11 mouse cellular contexts compared by ENCODE assay signal in the genomic region with DNA sequence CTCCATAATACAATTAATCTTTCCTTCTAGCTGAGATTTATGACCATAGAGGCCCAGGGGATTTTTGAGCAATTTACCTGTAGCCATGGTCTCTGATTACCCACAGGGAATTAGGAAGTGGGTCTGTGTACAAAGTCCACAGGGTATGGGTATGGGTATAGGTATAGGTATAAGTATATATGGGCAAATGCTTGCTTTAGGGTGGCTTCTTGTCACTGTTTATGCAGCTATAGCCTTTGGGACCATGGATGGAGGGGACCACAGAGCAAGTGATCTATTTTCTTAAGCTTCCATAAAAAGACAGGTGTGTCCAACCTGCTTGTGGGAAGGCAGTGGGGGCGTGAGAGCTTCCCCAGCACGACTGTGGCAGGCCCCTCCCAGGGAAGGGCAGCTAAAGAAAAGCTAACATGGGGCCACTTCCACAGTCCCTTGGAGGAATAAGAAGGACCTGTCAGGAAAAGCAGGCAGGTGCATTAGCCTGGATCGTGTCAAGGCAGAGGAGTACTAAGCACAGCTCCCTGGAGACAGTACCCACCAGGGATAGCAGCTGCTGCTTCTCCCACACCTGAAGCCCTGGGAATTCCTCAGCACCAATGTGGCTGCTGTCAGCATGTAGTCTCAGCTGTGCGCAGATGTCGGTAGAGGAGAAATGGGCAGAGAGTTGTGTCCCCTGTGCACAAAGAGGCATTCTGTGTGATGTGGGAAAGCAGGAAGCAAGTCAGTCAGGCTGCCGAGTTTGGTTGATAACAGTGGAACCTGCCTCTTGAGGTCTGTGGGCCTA.
A peak's percentile ranks its signal among the peaks of the same experiment; 100 is the strongest.
DNase-seq lines count a peak whose midpoint lies in the region; ATAC-seq lines count a peak whose summit lies in the region.
"Had no signal": no experiment of that assay in that cellular context is flagged by ENCODE, and none has a peak within 500 bp of the region (broad histone marks: within the 10 kb centered on the region; RNA-seq: fewer than 3 reads in every experiment).

No protein-coding gene starts in this region.

- DNase-seq in midbrain, embryonic 10.5 days (ENCODE audit: low spot score) = no peak
- no peak for DNase-seq in limb, embryonic 10.5 days (ENCODE audit: low spot score)
- no peak for DNase-seq in testis, postnatal 14 days (ENCODE audit: low spot score)
- DNase-seq in MN1 (ENCODE audit: low spot score) = no peak
- DNase-seq: adrenal gland, postnatal 14 days; gastrocnemius, postnatal 36 days; heart, postnatal 36 days; right cerebral cortex, postnatal 25 days had no signal

- H3K9me3 ChIP-seq in midbrain, embryonic 10.5 days (replicated peaks) = no peaks in the 10 kb centered on the region
- no peaks in the 10 kb centered on the region for H3K9me3 ChIP-seq in midbrain, embryonic 16.5 days (replicated peaks; ENCODE audit: control insufficient read depth, low read length, poor library complexity, severe bottlenecking)
- H3K9me3 ChIP-seq in hindbrain, embryonic 12.5 days (replicated peaks) = no peaks in the 10 kb centered on the region
- no peaks in the 10 kb centered on the region for H3K9me3 ChIP-seq in limb, embryonic 10.5 days (replicated peaks)
- H3K9me3 ChIP-seq in neural tube, embryonic 14.5 days (ENCODE audit: control insufficient read depth, low read length) = no peaks in the 10 kb centered on the region

- no peak for ATAC-seq in midbrain, embryonic 16.5 days
- ATAC-seq in hindbrain, embryonic 12.5 days (ENCODE audit: low FRiP score) = no peak
- ATAC-seq in neural tube, embryonic 14.5 days (ENCODE audit: low read depth) = no peak

- H3K9ac ChIP-seq in midbrain, embryonic 16.5 days (ENCODE audit: low read depth, low read length) = no peak overlapping the region
- no peak overlapping the region for H3K9ac ChIP-seq in hindbrain, embryonic 12.5 days
- H3K9ac ChIP-seq in neural tube, embryonic 14.5 days (replicated peaks; ENCODE audit: low read depth, low read length) = no peak overlapping the region

- 76% methylated on average over 6 of the region's 6 CpGs for WGBS in midbrain, embryonic 10.5 days
- 61% methylated on average over 6 of the region's 6 CpGs for WGBS in midbrain, embryonic 16.5 days
- 57% methylated on average over 6 of the region's 6 CpGs for WGBS in hindbrain, embryonic 12.5 days
- WGBS in limb, embryonic 10.5 days = 77% methylated on average over 6 of the region's 6 CpGs
- 51% methylated on average over 6 of the region's 6 CpGs for WGBS in neural tube, embryonic 14.5 days

- H3K27me3 ChIP-seq in midbrain, embryonic 10.5 days (ENCODE audit: low read depth, poor library complexity, severe bottlenecking) = peaks cover 67% of the 10 kb centered on the region
- no peaks in the 10 kb centered on the region for H3K27me3 ChIP-seq in midbrain, embryonic 16.5 days (ENCODE audit: control insufficient read depth, insufficient read depth, low read depth, low read length)
- peaks cover 10% of the 10 kb centered on the region; the same call in 1 of the 2 replicates for H3K27me3 ChIP-seq in hindbrain, embryonic 12.5 days
- H3K27me3 ChIP-seq in limb, embryonic 10.5 days (ENCODE audit: low read depth, poor library complexity, severe bottlenecking) = no peaks in the 10 kb centered on the region
- H3K27me3 ChIP-seq in neural tube, embryonic 14.5 days (ENCODE audit: control insufficient read depth, insufficient read depth, low read length) = no peaks in the 10 kb centered on the region

- peaks cover 6% of the 10 kb centered on the region for H3K36me3 ChIP-seq in midbrain, embryonic 10.5 days
- no peaks in the 10 kb centered on the region for H3K36me3 ChIP-seq in midbrain, embryonic 16.5 days (ENCODE audit: control insufficient read depth, insufficient read depth, low read length)
- H3K36me3 ChIP-seq in hindbrain, embryonic 12.5 days = peaks cover 4% of the 10 kb centered on the region
- peaks cover 4% of the 10 kb centered on the region for H3K36me3 ChIP-seq in limb, embryonic 10.5 days
- peaks cover 3% of the 10 kb centered on the region for H3K36me3 ChIP-seq in neural tube, embryonic 14.5 days (ENCODE audit: control insufficient read depth, insufficient read depth, low read length)

- H3K4me2 ChIP-seq in midbrain, embryonic 16.5 days (ENCODE audit: low read length) = no peak overlapping the region
- no peak overlapping the region for H3K4me2 ChIP-seq in hindbrain, embryonic 12.5 days (replicated peaks)
- H3K4me2 ChIP-seq in neural tube, embryonic 14.5 days (ENCODE audit: low read depth, low read length) = no peak overlapping the region

- peaks cover 98% of the 10 kb centered on the region for H3K4me1 ChIP-seq in midbrain, embryonic 10.5 days
- H3K4me1 ChIP-seq in midbrain, embryonic 16.5 days (ENCODE audit: control insufficient read depth, insufficient read depth, low read length) = peaks cover 67% of the 10 kb centered on the region
- H3K4me1 ChIP-seq in hindbrain, embryonic 12.5 days = peaks cover 90% of the 10 kb centered on the region
- H3K4me1 ChIP-seq in limb, embryonic 10.5 days = peaks cover 74% of the 10 kb centered on the region
- peaks cover 59% of the 10 kb centered on the region for H3K4me1 ChIP-seq in neural tube, embryonic 14.5 days (ENCODE audit: control insufficient read depth, insufficient read depth, low read length)

- H3K27ac ChIP-seq in midbrain, embryonic 10.5 days (replicated peaks) = peak overlapping the region; percentile 86
- no peak overlapping the region for H3K27ac ChIP-seq in midbrain, embryonic 16.5 days (ENCODE audit: low read length)
- peak overlapping the region; percentile 90 for H3K27ac ChIP-seq in hindbrain, embryonic 12.5 days
- peak overlapping the region; percentile 10; the same call in 1 of the 2 replicates for H3K27ac ChIP-seq in limb, embryonic 10.5 days
- peak overlapping the region; percentile 49 for H3K27ac ChIP-seq in neural tube, embryonic 14.5 days (ENCODE audit: low read depth, low read length)

- no peak overlapping the region for H3K4me3 ChIP-seq in midbrain, embryonic 10.5 days
- H3K4me3 ChIP-seq in midbrain, embryonic 16.5 days (ENCODE audit: low read depth, low read length) = no peak overlapping the region
- H3K4me3 ChIP-seq in hindbrain, embryonic 12.5 days = no peak overlapping the region
- H3K4me3 ChIP-seq in limb, embryonic 10.5 days = no peak overlapping the region
- H3K4me3 ChIP-seq in neural tube, embryonic 14.5 days (ENCODE audit: low read depth, low read length) = no peak overlapping the region
